Mouse (Mus musculus) kidney, adult 2 months (tissue): ENCODE results near the gene Ell. TPM values are rescaled to one million over a fixed set of nuclear protein-coding genes. Genes with fewer than 3 reads are reported as not detected.
"Not testable (repeated sequence)": the region's sequence is repeated elsewhere in the genome, so short reads cannot be mapped to it uniquely, and the experiment has no call there.

Experiments
- DNase-seq: peaks from one replicate; pipeline ENCODE4 v3.0.0; 2021
- H3K27ac ChIP-seq: fragments of 200-500 bp; 2 replicates; pipeline ENCODE4 v1.5.1; 2012; ENCODE audit warnings: low read depth, low read length, control low read depth, inconsistent platforms; ENCODE audit not compliant: insufficient read depth
- H3K27me3 ChIP-seq: fragments of 200-500 bp; replicated peaks from 2 replicates; pipeline ENCODE4 v1.6.1; 2012; ENCODE audit warnings: mild to moderate bottlenecking, moderate library complexity, low read length, inconsistent platforms; ENCODE audit not compliant: control insufficient read depth, insufficient read depth
- H3K36me3 ChIP-seq: fragments of 200-500 bp; 2 replicates; pipeline ENCODE4 v1.6.1; 2012; ENCODE audit warnings: mild to moderate bottlenecking, moderate library complexity, low read length, inconsistent platforms; ENCODE audit not compliant: control insufficient read depth, insufficient read depth
- H3K4me1 ChIP-seq: fragments of 200-500 bp; 2 replicates; pipeline ENCODE4 v1.6.1; 2011; ENCODE audit warnings: low read length; ENCODE audit not compliant: control insufficient read depth, insufficient read depth
- H3K4me3 ChIP-seq: fragments of 200-500 bp; 2 replicates; pipeline ENCODE4 v1.5.1; 2011; ENCODE audit warnings: mild to moderate bottlenecking, low read depth, low read length, control low read depth; ENCODE audit not compliant: insufficient read depth
- CTCF ChIP-seq: fragments of 200-500 bp; conservative IDR thresholded peaks from 2 replicates; pipeline ENCODE4 v1.5.1; 2011; ENCODE audit warnings: low read depth, mild to moderate bottlenecking, control low read depth, low read length, moderate library complexity, mixed read lengths; ENCODE audit not compliant: insufficient read depth, insufficient read length
- POLR2A ChIP-seq: fragments of 200-500 bp; IDR thresholded peaks from one replicate; pipeline ENCODE4 v1.6.1; 2011; ENCODE audit warnings: low read depth, low read length, control low read depth
- WGBS: fragments of 180-500 bp; shearing (Covaris S2); methylation state at CpG from one replicate; pipeline ENCODE4 v1.1.7; 2018; 5-methylcytosine and 5-hydroxymethylcytosine counted together
- polyA plus RNA-seq: library from polyadenylated mRNA; depleted of rRNA; stranded (reverse); fragments of >200 nt; gene quantifications from 2 replicates; pipeline ENCODE4 v1.2.3, GENCODE M21; 2012

Gene Ell
- polyA plus RNA-seq, 1 experiment = 16.4 TPM

DNA sequence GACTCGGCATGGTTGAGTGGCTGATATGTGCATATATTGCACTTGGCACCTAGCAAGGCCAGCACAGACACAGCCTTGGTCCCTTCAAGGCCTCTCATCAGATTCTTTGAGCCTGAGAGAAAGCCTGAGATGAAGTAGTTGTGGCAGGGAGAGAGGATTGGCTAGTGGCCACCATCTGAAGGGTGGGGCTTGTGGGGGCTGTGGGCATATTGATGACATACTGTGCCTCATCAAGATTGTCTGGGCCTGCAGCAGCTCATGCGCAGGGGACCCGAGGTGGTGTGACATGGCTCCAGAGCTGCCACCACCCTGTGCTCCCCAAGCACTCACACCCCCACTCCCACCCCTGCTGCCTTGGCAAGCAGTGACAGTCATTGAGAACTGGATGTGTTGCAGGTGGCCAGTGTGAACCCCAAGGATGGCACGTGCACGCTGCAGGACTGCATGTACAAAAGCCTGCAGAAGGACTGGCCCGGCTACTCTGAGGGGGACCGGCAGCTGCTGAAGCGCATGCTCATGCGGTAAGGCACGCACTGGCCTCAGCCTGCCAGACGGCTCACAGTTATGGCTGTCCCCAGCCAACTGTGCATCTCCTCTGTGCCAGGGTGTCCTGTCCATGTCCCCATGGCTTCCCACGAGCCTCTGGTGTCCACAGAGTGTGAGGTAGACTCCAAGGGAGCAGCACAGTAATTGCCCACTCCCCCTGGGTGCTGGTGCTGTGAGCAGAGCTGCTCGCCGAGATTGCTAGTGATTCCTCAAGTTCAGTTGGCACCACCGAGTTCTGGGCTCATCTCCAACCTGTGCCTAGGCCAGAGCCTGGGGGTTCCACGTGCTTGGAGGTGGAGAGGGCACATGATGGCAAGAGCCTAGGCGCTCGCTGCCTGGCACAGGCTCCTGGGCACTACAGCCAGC, 44.5 kb downstream of the Ell start:
- DNase-seq = peak; percentile 58

DNA sequence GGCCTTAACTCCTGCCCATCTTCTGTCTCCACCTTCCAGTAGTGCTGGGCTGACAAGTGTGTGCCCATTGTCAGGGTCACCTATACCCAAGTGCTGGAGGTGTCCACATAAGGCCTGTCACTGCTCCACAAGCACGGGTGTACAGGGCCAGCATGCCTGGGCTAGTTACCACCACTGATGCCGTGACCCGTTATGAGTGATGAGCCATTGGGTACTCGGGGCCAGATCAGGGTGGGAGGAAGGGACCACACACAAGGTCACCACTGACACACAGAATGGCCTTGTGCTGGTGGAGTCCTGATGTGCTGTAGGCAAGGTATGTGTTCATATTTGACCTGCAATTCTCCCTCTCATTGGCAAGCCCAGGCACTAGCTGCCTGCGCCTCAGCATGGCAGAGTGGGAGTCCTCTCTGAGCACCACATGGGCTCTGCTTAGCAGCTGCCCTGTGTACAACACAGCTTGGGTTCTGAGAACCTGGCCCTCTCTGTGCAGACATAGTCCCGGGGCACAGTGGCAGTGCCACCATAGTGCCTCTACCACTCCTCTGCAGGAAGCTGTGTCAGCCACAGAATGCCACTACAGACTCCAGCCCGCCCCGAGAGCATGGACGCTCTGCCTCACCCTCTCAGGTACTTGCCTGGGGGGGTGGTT, 45.5 kb downstream of the Ell start:
- WGBS = 93% methylated on average over 9 of the region's 9 CpGs

More for the DNA sequence above, 44.5 kb downstream of the Ell start:
- no peak overlapping the region for H3K27ac ChIP-seq
- TF ChIP-seq CTCF = no peak
- TF ChIP-seq POLR2A = no peak
- no peaks in the 10 kb centered on the region for H3K4me1 ChIP-seq
- H3K4me3 ChIP-seq = no peak overlapping the region
- H3K36me3 ChIP-seq = peaks cover 1% of the 10 kb centered on the region
- H3K27me3 ChIP-seq = no peaks in the 10 kb centered on the region
- 78% methylated on average over 18 of the region's 18 CpGs for WGBS

GRCm38 (mm10) chr8:70585258-70585652, 46.0 kb downstream of the Ell start:
- peak; percentile 77 for TF ChIP-seq CTCF
- TF ChIP-seq POLR2A = no peak
- DNase-seq = peak; percentile 78
- H3K27ac ChIP-seq = no peak overlapping the region
- WGBS = 39% methylated on average over 7 of the region's 7 CpGs
- no peak overlapping the region for H3K4me3 ChIP-seq
- no peaks in the 10 kb centered on the region for H3K4me1 ChIP-seq
- H3K36me3 ChIP-seq = peaks cover 1% of the 10 kb centered on the region
- H3K27me3 ChIP-seq = no peaks in the 10 kb centered on the region

More for the DNA sequence above, 45.5 kb downstream of the Ell start:
- no peak overlapping the region for H3K4me3 ChIP-seq
- peaks cover 1% of the 10 kb centered on the region for H3K36me3 ChIP-seq
- no peak for TF ChIP-seq CTCF
- TF ChIP-seq POLR2A = no peak
- H3K27me3 ChIP-seq = no peaks in the 10 kb centered on the region
- no peaks in the 10 kb centered on the region for H3K4me1 ChIP-seq
- H3K27ac ChIP-seq = no peak overlapping the region
- no peak for DNase-seq

- WGBS = 93% methylated on average over 4 of the region's 4 CpGs
- DNase-seq, H3K27ac ChIP-seq, H3K27me3 ChIP-seq, H3K4me3 ChIP-seq, H3K36me3 ChIP-seq, H3K4me1 ChIP-seq: not testable (repeated sequence)
These were observed 48.7 kb downstream of the Ell start for GRCm38 (mm10) chr8:70587955-70588354.

GRCm38 (mm10) chr8:70591569-70591968, 52.3 kb downstream of the Ell start:
- no peak overlapping the region for H3K4me3 ChIP-seq
- WGBS = 90% methylated on average over 12 of the region's 12 CpGs
- no peaks in the 10 kb centered on the region for H3K27me3 ChIP-seq
- peaks cover 3% of the 10 kb centered on the region; the same call in 1 of the 2 replicates for H3K4me1 ChIP-seq
- no peak for DNase-seq
- H3K27ac ChIP-seq = no peak overlapping the region
- H3K36me3 ChIP-seq = no peaks in the 10 kb centered on the region
- no peak for TF ChIP-seq POLR2A
- no peak for TF ChIP-seq CTCF

GRCm38 (mm10) chr8:70593173-70593572, 53.9 kb downstream of the Ell start:
- Histone ChIP-seq H3K4me3 (no peak overlapping the region), H3K36me3 (no peaks in the 10 kb centered on the region), H3K27me3 (no peaks in the 10 kb centered on the region), H3K4me1 (peaks cover 3% of the 10 kb centered on the region; the same call in 1 of the 2 replicates), H3K27ac (peak overlapping the region; percentile 80)
- 49% methylated on average over 8 of the region's 8 CpGs for WGBS
- TF ChIP-seq POLR2A = no peak
- TF ChIP-seq CTCF = no peak
- peak; percentile 64 for DNase-seq

DNA sequence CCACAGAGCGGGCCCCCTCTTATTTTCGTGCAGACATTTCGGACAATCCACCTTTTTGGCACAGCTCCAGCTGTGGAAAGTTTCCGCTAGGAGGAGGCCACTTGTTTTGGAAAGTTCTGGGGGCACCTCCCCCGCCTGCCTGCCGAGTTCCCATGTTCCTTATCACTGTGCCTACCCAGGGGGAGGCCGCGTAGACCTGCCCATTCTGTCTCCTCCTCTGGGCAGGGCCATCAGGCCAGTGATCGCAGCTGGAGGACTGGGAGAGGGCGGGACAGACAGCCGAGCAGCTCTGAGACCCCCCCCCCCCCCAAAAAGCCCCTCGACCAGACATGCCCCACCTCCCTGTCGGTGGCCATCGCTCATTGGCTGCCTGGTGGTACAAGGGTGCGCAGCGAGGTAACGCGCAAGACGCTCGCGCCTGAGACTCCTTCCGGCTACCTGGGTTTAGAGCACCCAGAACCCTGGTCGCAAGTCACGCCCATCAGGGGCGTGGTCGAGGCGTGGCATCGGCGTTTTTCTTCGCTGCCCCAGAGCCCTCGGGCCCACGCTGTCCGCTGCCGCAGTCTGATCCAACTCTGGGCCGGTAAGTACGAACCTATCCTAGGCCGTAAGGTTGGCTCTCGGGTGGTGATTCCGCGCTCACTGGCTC, 54.8 kb downstream of the Ell start, which contains the start of gene Isyna1:
Gene Isyna1 (plus strand): TSS at position 413 of the 649 bp plus-strand sequence.
- peaks cover 3% of the 10 kb centered on the region; the same call in 1 of the 2 replicates for H3K4me1 ChIP-seq
- H3K4me3 ChIP-seq = peak within 1 kb of the TSS; percentile 78
- peak; percentile 79 for TF ChIP-seq POLR2A
- no peak for TF ChIP-seq CTCF
- H3K27me3 ChIP-seq = no peaks in the 10 kb centered on the region
- DNase-seq = peak; percentile 95
- H3K36me3 ChIP-seq = no peaks in the 10 kb centered on the region
- WGBS = under 1% methylated on average over 40 of the region's 40 CpGs
- H3K27ac ChIP-seq = peak within 1 kb of the TSS; percentile 80
